In genomic region chr14:78592965-78593364, GRCm38 (mm10) we compare ENCODE assay signal across 26 mouse cellular contexts. TPM values are rescaled to one million over a fixed set of nuclear protein-coding genes. Genes with fewer than 3 reads are reported as not detected.
A peak's percentile ranks its signal among the peaks of the same experiment; 100 is the strongest.
DNase-seq lines count a peak whose midpoint lies in the region; ATAC-seq and TF ChIP-seq lines count a peak whose summit lies in the region.
"Had no signal": no experiment of that assay in that cellular context is flagged by ENCODE, and none has a peak within 500 bp of the region (broad histone marks: within the 10 kb centered on the region; RNA-seq: fewer than 3 reads in every experiment).

No protein-coding gene starts in this region.

- no peaks in the 10 kb centered on the region for H3K4me1 ChIP-seq in liver, postnatal 0 days (ENCODE audit: insufficient read depth)
- H3K4me1 ChIP-seq in liver, embryonic 12.5 days: 0 out of 2 replicates have a peak, but pooled peaks cover 3% of the 10 kb centered on the region
- H3K4me1 ChIP-seq: embryonic facial prominence, embryonic 12.5 days; embryonic facial prominence, embryonic 15.5 days; heart, embryonic 10.5 days; heart, embryonic 13.5 days had no signal

- H3K27ac ChIP-seq in liver, postnatal 0 days (ENCODE audit: low read depth): no peak overlapping the region
- no peak overlapping the region for H3K27ac ChIP-seq in liver, embryonic 12.5 days
- H3K27ac ChIP-seq: embryonic facial prominence, embryonic 12.5 days; embryonic facial prominence, embryonic 15.5 days; heart, adult 2 months; heart, embryonic 10.5 days; heart, embryonic 13.5 days; hindbrain, embryonic 14.5 days; hindbrain, postnatal 0 days had no signal

- no peaks in the 10 kb centered on the region for H3K36me3 ChIP-seq in liver, postnatal 0 days (replicated peaks; ENCODE audit: insufficient read depth, low read length)
- no peaks in the 10 kb centered on the region for H3K36me3 ChIP-seq in liver, embryonic 12.5 days

- H3K27me3 ChIP-seq in liver, postnatal 0 days (ENCODE audit: insufficient read depth, low read length): no peaks in the 10 kb centered on the region
- no peaks in the 10 kb centered on the region for H3K27me3 ChIP-seq in liver, embryonic 12.5 days (replicated peaks)
- H3K27me3 ChIP-seq: embryonic facial prominence, embryonic 12.5 days; embryonic facial prominence, embryonic 15.5 days; heart, embryonic 13.5 days; Patski had no signal

- no peak for TF ChIP-seq EP300 in liver, postnatal 0 days (IDR thresholded peaks at IDR 0.05; ENCODE audit: low read depth)

- no peak for ATAC-seq in liver, postnatal 0 days
- ATAC-seq in liver, embryonic 12.5 days: peak; percentile 60; the same call in 1 of the 2 replicates
- ATAC-seq in cerebellum, adult (ENCODE audit: insufficient number of reproducible peaks, low FRiP score, low TSS enrichment): no peak
- ATAC-seq in frontal cortex, adult (ENCODE audit: low TSS enrichment): no peak
- ATAC-seq: forebrain, embryonic 14.5 days; forebrain, postnatal 0 days; hindbrain, postnatal 0 days; Patski had no signal

- TF ChIP-seq CTCF in liver, postnatal 0 days (IDR thresholded peaks at IDR 0.05; ENCODE audit: low read depth): no peak

- H3K4me3 ChIP-seq in liver, postnatal 0 days (ENCODE audit: low read depth, low read length): no peak overlapping the region
- no peak overlapping the region for H3K4me3 ChIP-seq in liver, embryonic 12.5 days
- H3K4me3 ChIP-seq: embryonic facial prominence, embryonic 12.5 days; embryonic facial prominence, embryonic 15.5 days; heart, adult 2 months; heart, embryonic 10.5 days; heart, embryonic 13.5 days had no signal

- WGBS in liver, postnatal 0 days (ENCODE audit: insufficient replicate concordance): 71% methylated on average over 3 of the region's 3 CpGs
- 72% methylated on average over 3 of the region's 3 CpGs for WGBS in liver, embryonic 12.5 days (ENCODE audit: insufficient replicate concordance)

- H3K4me2 ChIP-seq in liver, postnatal 0 days (ENCODE audit: low read depth, low read length): no peak overlapping the region
- H3K4me2 ChIP-seq in liver, embryonic 12.5 days: no peak overlapping the region
- H3K4me2 ChIP-seq: embryonic facial prominence, embryonic 12.5 days; embryonic facial prominence, embryonic 15.5 days; heart, embryonic 13.5 days; hindbrain, embryonic 14.5 days had no signal

- no peak overlapping the region for H3K9ac ChIP-seq in liver, postnatal 0 days (replicated peaks)
- H3K9ac ChIP-seq in liver, embryonic 12.5 days: no peak overlapping the region
- H3K9ac ChIP-seq: embryonic facial prominence, embryonic 12.5 days; embryonic facial prominence, embryonic 15.5 days; forebrain, postnatal 0 days; heart, embryonic 13.5 days; hindbrain, embryonic 14.5 days had no signal

- no peaks in the 10 kb centered on the region for H3K9me3 ChIP-seq in liver, postnatal 0 days (ENCODE audit: low read length)
- H3K9me3 ChIP-seq in liver, embryonic 12.5 days (replicated peaks): no peaks in the 10 kb centered on the region
- H3K9me3 ChIP-seq: embryonic facial prominence, embryonic 12.5 days; embryonic facial prominence, embryonic 15.5 days; heart, embryonic 10.5 days; heart, embryonic 13.5 days had no signal

- peak; percentile 38 for DNase-seq in liver
- DNase-seq in liver, postnatal 0 days: no peak
- DNase-seq in c-Kit-negative CD71-positive TER-119-positive erythroid progenitor cells, embryonic 14.5 days (ENCODE audit: low read depth, low spot score): peak; percentile 6
- no peak for DNase-seq in layer of hippocampus, adult 11-12 months (ENCODE audit: low spot score)
- DNase-seq: adrenal gland, adult 2 months; adrenal gland, postnatal 14 days; cerebellum, adult 11 months; cerebellum, adult 2 months; cerebellum, adult 9-11 months; cerebellum, postnatal 25 days; forebrain, postnatal 0 days; gastrocnemius, postnatal 36 days; heart, adult 2 months; heart, postnatal 14 days; heart, postnatal 4 days had no signal

RNA-seq across cellular contexts. Expression of gene Akap11, which starts 56.4 kb away (rescaled TPM):
- 3.6 and 4.1 TPM in 2 replicates for polyA plus RNA-seq in liver, postnatal 0 days (2015; fragmentation: Nextera tagmentation; extraction: Ambion mirVana)
- polyA plus RNA-seq in liver, embryonic 12.5 days (2016; fragmentation: Nextera tagmentation; extraction: Ambion mirVana): 9.5 and 11.2 TPM in 2 replicates

Comparison
In these comparisons a context has a peak if more than half of its experiments do, and no peak if none do; other contexts are left out.
1. DNase-seq: peak in liver (single experiment) and c-Kit-negative CD71-positive TER-119-positive erythroid progenitor cells, embryonic 14.5 days (single experiment); none in liver, postnatal 0 days (single experiment) and layer of hippocampus, adult 11-12 months (single experiment).